Mouse (Mus musculus) right cerebral cortex, postnatal 4 days (tissue): ENCODE results near the gene Galm.
A peak's percentile ranks its signal among the peaks of the same experiment; 100 is the strongest.
"Not testable (repeated sequence)": the region's sequence is repeated elsewhere in the genome, so short reads cannot be mapped to it uniquely, and the experiment has no call there.

Experiments used
- DNase-seq: peaks from one replicate; pipeline ENCODE4 v3.0.0-alpha.2; 2022

Galm gene

DNA sequence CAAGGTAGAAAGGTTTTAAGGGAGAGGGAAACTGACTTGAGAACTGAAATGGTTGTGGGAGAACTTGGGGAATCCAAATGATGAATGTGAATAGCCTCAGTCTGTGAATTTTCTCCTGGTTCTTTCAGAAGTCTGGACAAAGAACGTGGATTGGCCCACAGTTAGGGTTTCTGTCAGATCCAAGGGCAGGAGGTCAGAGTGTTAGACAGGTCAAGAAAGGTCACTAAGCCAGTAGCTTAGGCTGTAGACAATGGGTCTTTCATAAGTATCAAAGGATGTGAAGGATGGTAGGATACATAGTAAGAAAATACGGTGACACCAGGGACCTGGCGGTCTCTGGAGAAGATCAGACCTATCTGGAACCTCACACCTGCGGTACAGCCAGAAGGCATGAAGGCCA, 40.2 kb downstream of the Galm start:
- no peak for DNase-seq

- DNase-seq: peak; percentile 23
Measured at GRCm38 (mm10) chr17:80167851-80168251, 40.6 kb downstream of the Galm start.

- peak; percentile 58 for DNase-seq
Measured at GRCm38 (mm10) chr17:80168425-80169182, 41.3 kb downstream of the Galm start.

DNA sequence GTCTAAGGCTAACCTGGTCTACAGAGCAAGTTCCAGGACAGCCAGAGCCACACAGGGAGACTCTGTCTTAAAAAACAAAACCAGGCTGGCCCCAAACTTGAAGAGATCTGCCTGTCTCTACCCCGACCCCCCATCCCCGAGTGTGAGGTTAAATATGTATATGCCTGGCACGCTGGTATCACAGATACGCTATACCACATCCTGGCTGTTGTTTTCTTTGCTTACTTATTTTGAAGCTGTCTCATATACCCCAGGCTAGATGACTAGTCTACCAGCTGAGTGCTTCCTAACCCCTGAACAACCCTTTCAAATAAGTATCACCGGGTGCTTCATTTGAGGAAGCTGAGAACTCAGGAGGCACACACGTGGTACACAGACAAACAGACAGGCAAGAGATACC, 42.5 kb downstream of the Galm start:
- no peak for DNase-seq

DNA sequence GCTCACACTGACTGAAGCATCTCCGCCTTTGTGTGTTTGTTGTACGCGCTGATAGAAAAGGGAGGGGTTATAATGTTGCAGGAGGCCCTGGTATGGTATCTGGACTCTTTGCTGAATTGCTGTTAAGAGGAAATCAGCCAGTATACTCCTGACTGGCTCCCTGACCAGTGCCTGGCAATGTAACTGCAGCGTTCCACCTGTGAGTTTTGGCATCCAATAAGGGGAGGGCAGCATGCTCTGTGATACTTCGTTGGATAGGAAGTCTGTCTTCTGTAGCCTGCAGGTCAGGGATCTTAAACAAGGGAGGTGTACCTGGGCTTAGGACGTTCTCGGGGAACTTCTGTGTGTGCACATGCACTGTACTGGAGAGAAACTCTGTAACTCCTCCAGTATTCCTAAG, 43.7 kb downstream of the Galm start:
- no peak for DNase-seq

DNA sequence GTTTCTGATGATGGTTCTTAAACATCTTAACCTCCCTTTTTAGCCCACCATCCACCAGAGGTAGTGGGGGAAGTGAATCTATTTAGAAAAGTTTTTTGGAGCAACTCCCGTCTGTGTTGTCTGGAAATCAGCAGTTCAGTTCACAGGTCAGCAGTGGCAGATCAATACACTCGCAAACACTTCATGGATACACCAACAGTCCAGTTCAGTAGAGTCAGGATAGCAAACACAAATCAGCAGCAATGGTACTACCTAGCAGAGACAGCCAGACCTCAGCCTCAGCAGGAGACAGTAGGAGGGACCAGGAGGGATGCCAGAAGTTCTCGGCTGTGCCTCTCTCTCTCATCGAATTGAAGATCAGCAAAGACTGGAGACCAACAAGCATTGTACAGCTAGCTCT, 44.7 kb downstream of the Galm start:
- no peak for DNase-seq

GRCm38 (mm10) chr17:80172761-80173160, 45.5 kb downstream of the Galm start:
- no peak for DNase-seq

- DNase-seq: no peak
Measured at GRCm38 (mm10) chr17:80173708-80174107, 46.4 kb downstream of the Galm start.

GRCm38 (mm10) chr17:80174146-80174545, 46.9 kb downstream of the Galm start:
- no peak for DNase-seq

DNA sequence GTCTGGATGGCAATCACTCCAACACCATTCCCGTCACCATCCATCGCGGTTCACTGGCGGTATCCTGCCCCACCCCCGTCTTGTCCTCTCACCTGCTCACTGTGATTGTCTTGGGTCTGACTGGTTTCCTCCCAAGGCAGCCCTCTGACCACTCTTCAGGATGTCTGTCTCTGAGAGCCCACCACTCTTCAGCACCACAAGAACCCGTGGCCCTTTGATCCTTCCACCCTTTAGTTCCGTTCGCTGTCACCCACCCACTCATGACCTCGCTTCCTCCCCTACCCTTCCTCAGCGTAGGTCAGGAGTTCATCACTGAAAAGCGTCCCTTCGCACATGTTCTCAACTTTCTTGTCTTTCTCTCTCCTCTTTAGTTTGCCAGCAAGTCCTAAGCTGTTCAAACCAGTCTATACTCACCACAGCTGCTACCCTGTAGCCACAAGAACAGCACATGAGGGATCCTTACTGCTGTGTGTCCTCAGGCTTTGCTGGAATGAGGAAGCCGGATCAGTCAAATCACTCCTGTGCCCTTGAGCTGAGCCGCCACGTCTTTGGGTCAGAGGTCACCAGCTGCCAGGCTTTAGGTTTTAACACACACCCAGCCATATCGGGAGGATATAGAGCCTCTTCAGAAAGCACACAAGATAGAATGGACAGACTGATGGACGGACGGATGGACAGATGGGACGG, 47.6 kb downstream of the Galm start:
- no peak for DNase-seq

GRCm38 (mm10) chr17:80175386-80175739, 48.1 kb downstream of the Galm start:
- DNase-seq: no peak

DNA sequence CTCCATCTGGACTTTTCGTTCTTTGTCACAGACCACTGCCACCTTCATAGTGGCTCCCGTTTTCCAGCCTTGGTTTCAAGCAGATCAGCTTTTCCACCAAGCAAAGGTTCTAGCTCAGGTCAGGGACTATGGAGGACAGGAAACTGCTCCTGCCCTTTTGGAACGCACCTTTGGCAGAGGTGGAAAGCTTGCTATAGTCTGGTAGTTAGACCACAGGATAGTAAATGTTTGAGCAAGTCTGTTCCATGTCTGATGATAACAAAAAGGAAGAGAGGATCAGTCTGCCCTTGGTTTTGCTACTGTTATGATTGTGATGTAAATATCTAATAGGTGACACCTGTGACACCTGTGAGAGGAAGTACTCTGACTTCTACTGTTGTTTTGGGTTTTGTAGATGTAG, 48.7 kb downstream of the Galm start:
- no peak for DNase-seq

- DNase-seq: not testable (repeated sequence)
Measured at GRCm38 (mm10) chr17:80178846-80179245, 51.6 kb downstream of the Galm start.

GRCm38 (mm10) chr17:80179959-80180358, 52.7 kb downstream of the Galm start:
- peak; percentile 70 for DNase-seq

DNA sequence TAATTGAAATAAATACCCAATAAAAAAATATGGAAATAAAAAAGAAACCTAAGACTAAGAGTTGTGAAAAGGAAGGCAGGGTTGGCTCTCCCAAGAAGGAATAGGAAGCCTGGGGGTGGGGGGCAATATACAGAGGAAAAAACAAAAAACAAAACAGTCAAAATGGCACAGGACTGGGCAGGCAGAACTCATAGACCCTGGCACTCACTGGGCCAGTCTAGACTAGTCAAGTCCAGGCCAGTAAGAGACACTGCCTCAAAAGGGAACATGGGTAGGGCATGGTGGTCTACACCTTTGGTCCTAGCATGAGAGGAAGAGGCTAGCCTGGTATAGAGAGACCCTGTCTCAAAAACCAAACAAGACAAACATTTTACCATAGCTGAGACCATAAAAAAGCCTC, 53.2 kb downstream of the Galm start:
- no peak for DNase-seq

DNA sequence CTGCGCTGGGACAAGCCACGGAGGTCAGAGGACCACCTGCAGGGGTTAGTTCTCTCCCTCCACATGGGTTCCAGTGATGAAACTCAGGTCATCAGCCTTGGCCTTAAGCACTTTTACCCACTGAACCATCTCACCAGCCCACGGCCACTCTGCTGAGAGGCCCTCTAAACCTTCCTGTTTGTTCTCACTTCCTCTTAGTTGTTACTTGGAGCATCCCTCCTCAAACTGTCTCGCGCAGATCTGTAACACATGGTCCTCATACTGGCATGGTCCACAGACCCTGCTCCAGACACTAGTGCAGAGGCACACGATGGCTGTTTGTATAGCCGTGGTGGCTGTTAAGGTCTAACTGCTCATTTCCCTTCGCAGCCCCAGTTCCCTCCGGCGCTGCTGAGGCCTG, 56.3 kb downstream of the Galm start:
- DNase-seq: no peak

GRCm38 (mm10) chr17:80193075-80193474, 65.8 kb downstream of the Galm start:
- DNase-seq: no peak

- no peak for DNase-seq
Measured at GRCm38 (mm10) chr17:80199160-80199778, 72.0 kb downstream of the Galm start.

DNA sequence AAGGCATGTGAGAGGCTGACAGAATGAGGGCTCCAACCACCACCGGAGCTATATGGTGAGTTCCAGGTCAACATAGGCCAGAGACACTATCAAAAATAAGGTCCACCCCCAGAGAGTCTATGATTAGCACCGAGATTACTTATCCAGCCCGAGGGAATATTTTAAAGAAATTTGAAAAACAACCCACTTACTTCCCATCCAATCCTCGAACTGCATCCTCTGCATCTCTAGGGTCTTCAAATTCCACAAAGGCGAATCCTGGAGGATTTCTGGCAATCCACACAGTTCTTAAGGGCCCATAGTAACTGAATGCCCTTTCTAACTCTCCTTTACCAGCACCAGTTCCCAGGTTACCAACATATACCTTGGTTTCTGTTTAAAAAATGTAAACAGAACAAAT, 78.4 kb downstream of the Galm start:
- no peak for DNase-seq

GRCm38 (mm10) chr17:80206301-80206670, 79.0 kb downstream of the Galm start:
- DNase-seq: peak; percentile 54

DNA sequence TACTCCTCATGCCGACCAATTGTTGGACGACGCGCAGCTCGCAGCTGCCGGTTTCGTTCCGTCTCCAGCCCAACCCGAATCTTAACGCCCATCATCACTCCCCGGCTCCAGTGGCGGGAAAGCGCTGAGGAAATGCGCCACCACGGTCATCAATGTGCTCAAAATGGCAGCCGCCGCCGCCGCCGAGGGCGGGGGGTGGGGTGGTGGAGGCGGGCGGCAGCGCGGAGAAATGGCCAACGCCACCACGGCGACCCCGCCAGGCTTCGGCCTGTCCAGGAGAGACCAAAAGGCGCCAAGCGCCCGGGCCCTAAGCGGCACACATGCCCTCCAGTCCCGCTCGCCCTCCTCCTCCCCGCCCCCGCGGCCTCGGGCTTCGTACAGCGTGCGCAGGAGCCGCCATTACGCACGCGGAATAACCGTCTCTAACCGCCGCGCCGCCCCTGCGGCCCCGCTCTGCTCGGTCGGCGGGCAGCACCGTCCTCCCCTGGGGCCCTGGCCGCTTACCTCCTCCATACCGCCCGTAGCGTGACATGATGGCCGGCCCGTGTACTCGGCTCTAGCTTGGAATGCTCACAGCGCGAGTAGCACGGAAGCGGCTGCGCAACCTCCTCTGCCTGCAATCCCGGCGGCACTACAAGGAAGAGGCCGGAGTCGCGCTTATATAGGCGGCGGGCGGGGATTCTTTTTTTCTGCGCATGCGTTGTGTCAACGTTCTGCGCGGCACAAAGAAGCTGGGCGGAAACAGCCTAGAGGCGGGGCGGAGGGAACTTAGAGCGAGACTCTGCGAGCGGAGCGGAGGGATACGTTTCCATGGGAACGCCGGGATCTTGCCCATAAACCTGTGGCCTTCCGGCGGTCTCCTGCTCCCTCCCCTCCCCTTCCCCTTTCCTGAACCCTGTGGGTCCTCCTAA, 79.7 kb downstream of the Galm start, which contains the start of the genes Srsf7 and Ttc39d:
TSS of gene Srsf7 (minus strand) at position 637 of the 911 bp plus-strand sequence.
TSS of gene Ttc39d (plus strand) at position 790 of the 911 bp plus-strand sequence.
- DNase-seq: peak; percentile 99

GRCm38 (mm10) chr17:80213998-80214397, 86.7 kb downstream of the Galm start:
- not testable (repeated sequence) for DNase-seq

GRCm38 (mm10) chr17:80220131-80220530, 92.9 kb downstream of the Galm start:
- DNase-seq: no peak
